20 mouse cellular contexts compared by ENCODE assay signal in genomic region chrX:48674171-48674570, GRCm38 (mm10). TPM values are rescaled to one million over a fixed set of nuclear protein-coding genes. Genes with fewer than 3 reads are reported as not detected.
DNase-seq lines count a peak whose midpoint lies in the region; TF ChIP-seq lines count a peak whose summit lies in the region.
"Had no signal": no experiment of that assay in that cellular context is flagged by ENCODE, and none has a peak within 500 bp of the region (broad histone marks: within the 10 kb centered on the region; RNA-seq: fewer than 3 reads in every experiment).

Gene Gpr119, minus strand, starts transcription at chrX:48674478.

- no peak within 1 kb of the TSS for H3K27ac ChIP-seq in kidney, adult 2 months (ENCODE audit: insufficient read depth, low read depth, low read length)
- H3K27ac ChIP-seq: layer of hippocampus, adult 2 months had no signal

- peak; percentile 10 for DNase-seq in kidney, postnatal 10 days
- no peak for DNase-seq in kidney, adult 2 months
- DNase-seq in retina, postnatal 1 day: peak; percentile 15
- DNase-seq in retina, embryonic 14.5 days (ENCODE audit: low spot score): no peak
- DNase-seq in adrenal gland, adult 18-20 months (ENCODE audit: low spot score in 2 of 2): peak; percentile 25 to 48
- no peak for DNase-seq in frontal cortex, postnatal 36 days (ENCODE audit: low spot score in 2 of 2)
- DNase-seq in left cerebral cortex, adult 8-10 months (ENCODE audit: low spot score in 2 of 2): no peak
- DNase-seq: forebrain, postnatal 0 days; gastrocnemius, postnatal 14 days; right cerebral cortex, postnatal 14 days had no signal

- no peak for TF ChIP-seq POLR2A in kidney, adult 2 months (IDR thresholded peaks at IDR 0.05; ENCODE audit: low read depth, low read length)

- H3K36me3 ChIP-seq in kidney, adult 2 months (ENCODE audit: control insufficient read depth, insufficient read depth, low read length): no peaks in the 10 kb centered on the region

- no peak for TF ChIP-seq CTCF in kidney, adult 2 months (conservative IDR thresholded peaks at IDR 0.05; ENCODE audit: insufficient read depth, insufficient read length, low read depth, low read length)

- H3K27me3 ChIP-seq in kidney, adult 2 months (replicated peaks; ENCODE audit: control insufficient read depth, insufficient read depth, low read length): no peaks in the 10 kb centered on the region

- WGBS in kidney, adult 2 months: 48% methylated on average over 4 of the region's 4 CpGs

- no peaks in the 10 kb centered on the region for H3K4me1 ChIP-seq in kidney, adult 2 months (ENCODE audit: control insufficient read depth, insufficient read depth, low read length)

- H3K4me3 ChIP-seq in kidney, adult 2 months (ENCODE audit: insufficient read depth, low read depth, low read length): no peak within 1 kb of the TSS
- H3K4me3 ChIP-seq: erythroblast, embryonic 14.5 days; layer of hippocampus, adult 2 months had no signal

RNA-seq across cellular contexts. Expression of gene Gpr119, which starts in this region (rescaled TPM):
- polyA plus RNA-seq in kidney, adult 2 months (2012; rRNA removed): not detected in 2 replicates
- total RNA-seq in adrenal gland, adult 18-20 months (2021): not detected
- total RNA-seq in left cerebral cortex, adult 8-10 months (2022): not detected
- total RNA-seq: gastrocnemius, postnatal 14 days; heart, postnatal 25 days; layer of hippocampus, adult 2 months; left cerebral cortex, adult 18-20 months; megakaryocyte progenitor cell, adult 5-6 weeks had no signal
- polyA plus RNA-seq: CD4-positive, CD25-positive, alpha-beta regulatory T cell, adult 4 months; erythroblast, embryonic 14.5 days; forebrain, postnatal 0 days; kidney, embryonic 14.5 days; limb, embryonic 14.5 days; liver, embryonic 16.5 days; testis, adult 2 months had no signal

Comparison
In these comparisons a context has a peak if more than half of its experiments do, and no peak if none do; other contexts are left out.
1. DNase-seq: peak in kidney, postnatal 10 days (single experiment) and retina, postnatal 1 day (single experiment); none in kidney, adult 2 months (single experiment), retina, embryonic 14.5 days (single experiment), frontal cortex, postnatal 36 days (0 of 2) and left cerebral cortex, adult 8-10 months (0 of 2).
2. Peak in DNase-seq in adrenal gland, adult 18-20 months; RNA of the gene not detected or under 1 TPM.